Comparison of ENCODE assay signal across 12 mouse cellular contexts in the genomic region with DNA sequence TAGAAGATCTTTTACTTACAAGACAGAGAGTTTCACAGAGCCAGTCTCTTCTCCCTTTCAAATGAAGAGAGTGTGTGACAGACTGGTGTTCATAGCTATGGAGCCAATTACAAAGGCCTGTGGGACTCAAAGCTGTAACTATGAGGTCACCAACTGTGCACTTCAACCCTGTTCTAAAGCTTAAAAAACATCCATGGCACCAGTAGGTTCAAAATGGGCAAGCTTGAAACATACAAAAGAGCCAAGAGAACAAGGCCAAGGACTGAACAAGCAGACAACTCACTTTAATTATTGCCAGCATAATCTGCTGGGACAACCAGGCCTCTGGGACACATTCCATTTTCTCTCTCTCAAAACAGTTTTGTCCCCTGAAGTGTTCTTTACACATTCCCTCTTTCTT. TPM values are rescaled to one million over a fixed set of nuclear protein-coding genes. Genes with fewer than 3 reads are reported as not detected.
DNase-seq lines count a peak whose midpoint lies in the region; ATAC-seq lines count a peak whose summit lies in the region.
"Had no signal": no experiment of that assay in that cellular context is flagged by ENCODE, and none has a peak within 500 bp of the region (broad histone marks: within the 10 kb centered on the region; RNA-seq: fewer than 3 reads in every experiment).

No protein-coding gene starts in this region.

- intact Hi-C loops in heart, postnatal 10 days (cut with DNase I) = loop anchor here (5.0 kb wide), 1 partner anchor 101 kb away; no protein-coding TSS in a partner anchor

- H3K27ac ChIP-seq in heart, embryonic 12.5 days (ENCODE audit: poor library complexity, severe bottlenecking) = 0 out of 2 replicates have a peak overlapping the region, but pooled peaks have one; percentile 2
- no peak overlapping the region for H3K27ac ChIP-seq in neural tube, embryonic 11.5 days (ENCODE audit: low read depth, low read length)
- no peak overlapping the region for H3K27ac ChIP-seq in liver, embryonic 15.5 days (replicated peaks)

- H3K4me3 ChIP-seq in heart, embryonic 12.5 days = peak overlapping the region; percentile 34
- H3K4me3 ChIP-seq in neural tube, embryonic 11.5 days (ENCODE audit: low read depth, low read length) = no peak overlapping the region
- no peak overlapping the region for H3K4me3 ChIP-seq in liver, embryonic 15.5 days (replicated peaks)

- peaks cover 5% of the 10 kb centered on the region for H3K36me3 ChIP-seq in heart, embryonic 12.5 days
- H3K36me3 ChIP-seq in neural tube, embryonic 11.5 days (ENCODE audit: control insufficient read depth, insufficient read depth, low read length) = no peaks in the 10 kb centered on the region
- H3K36me3 ChIP-seq in liver, embryonic 15.5 days (replicated peaks) = no peaks in the 10 kb centered on the region

- no peaks in the 10 kb centered on the region for H3K9me3 ChIP-seq in heart, embryonic 12.5 days (replicated peaks)
- no peaks in the 10 kb centered on the region for H3K9me3 ChIP-seq in neural tube, embryonic 11.5 days (ENCODE audit: control insufficient read depth, low read length)
- no peaks in the 10 kb centered on the region for H3K9me3 ChIP-seq in liver, embryonic 15.5 days (replicated peaks)

- no peaks in the 10 kb centered on the region for H3K27me3 ChIP-seq in heart, embryonic 12.5 days (replicated peaks)
- no peaks in the 10 kb centered on the region for H3K27me3 ChIP-seq in neural tube, embryonic 11.5 days (ENCODE audit: control insufficient read depth, insufficient read depth, low read length)
- no peaks in the 10 kb centered on the region for H3K27me3 ChIP-seq in liver, embryonic 15.5 days

- peaks cover 58% of the 10 kb centered on the region for H3K4me1 ChIP-seq in heart, embryonic 12.5 days (replicated peaks)
- H3K4me1 ChIP-seq in neural tube, embryonic 11.5 days (ENCODE audit: control insufficient read depth, insufficient read depth, low read length) = peaks cover 21% of the 10 kb centered on the region
- H3K4me1 ChIP-seq in liver, embryonic 15.5 days (replicated peaks) = peaks cover 27% of the 10 kb centered on the region

- H3K4me2 ChIP-seq in heart, embryonic 12.5 days = peak overlapping the region; percentile 62
- peak overlapping the region; percentile 0; the same call in 1 of the 2 replicates for H3K4me2 ChIP-seq in neural tube, embryonic 11.5 days (ENCODE audit: low read depth)
- H3K4me2 ChIP-seq in liver, embryonic 15.5 days = peak overlapping the region; percentile 95; the same call in 1 of the 2 replicates

- DNase-seq in heart, postnatal 10 days = no peak
- DNase-seq in neural tube, embryonic 11.5 days (ENCODE audit: low spot score) = no peak
- no peak for DNase-seq in neural tube, embryonic 10.5 days (ENCODE audit: extremely low spot score, low spot score)
- no peak for DNase-seq in ovary, postnatal 36 days (ENCODE audit: low spot score)
- no peak for DNase-seq in gastrocnemius, adult 8-10 months (ENCODE audit: low spot score in 2 of 2)
- no peak for DNase-seq in layer of hippocampus, adult 9-10 months (ENCODE audit: low spot score)
- DNase-seq: cerebellum, postnatal 14 days; right cerebral cortex, adult 18-20 months had no signal

- ATAC-seq in heart, embryonic 12.5 days (ENCODE audit: insufficient number of reproducible peaks, low FRiP score) = no peak
- ATAC-seq in neural tube, embryonic 11.5 days (ENCODE audit: insufficient read depth, low FRiP score, low TSS enrichment) = no peak
- no peak for ATAC-seq in liver, embryonic 15.5 days (ENCODE audit: insufficient read depth)
- ATAC-seq: activated CD4-positive, CD25-positive, alpha-beta regulatory T cell, adult 4 months had no signal

- H3K9ac ChIP-seq in heart, embryonic 12.5 days = peak overlapping the region; percentile 54
- H3K9ac ChIP-seq in neural tube, embryonic 11.5 days (ENCODE audit: low read length) = no peak overlapping the region
- no peak overlapping the region for H3K9ac ChIP-seq in liver, embryonic 15.5 days

RNA-seq across cellular contexts. Expression of a gene that starts 1.9 kb away (rescaled TPM):
- 122 and 132 TPM in 2 replicates for polyA plus RNA-seq in heart, embryonic 12.5 days (2016; fragmentation: Nextera tagmentation; extraction: Ambion mirVana)
- 10 to 100 TPM; 89.4 to 96.2 TPM for total RNA-seq in heart, postnatal 10 days (2021)
- 102 and 104 TPM in 2 replicates for polyA plus RNA-seq in neural tube, embryonic 11.5 days (2014; fragmentation: Nextera tagmentation; extraction: Ambion mirVana)
- polyA plus RNA-seq in liver, embryonic 15.5 days (2015; fragmentation: Nextera tagmentation; extraction: Ambion mirVana) = 20.9 and 24.5 TPM in 2 replicates
- total RNA-seq in gastrocnemius, adult 8-10 months (2022) = 10 to 100 TPM; 68.2 to 77.8 (median 71.6) TPM

RNA-seq across cellular contexts. Expression of a gene that starts 47.0 kb away (rescaled TPM):
- 0.11 and 0.57 TPM in 2 replicates for polyA plus RNA-seq in heart, embryonic 12.5 days (2016; fragmentation: Nextera tagmentation; extraction: Ambion mirVana)
- total RNA-seq in heart, postnatal 10 days (2021) = not detected
- polyA plus RNA-seq in neural tube, embryonic 11.5 days (2014; fragmentation: Nextera tagmentation; extraction: Ambion mirVana) = 0.20 and 0.38 TPM in 2 replicates
- polyA plus RNA-seq in liver, embryonic 15.5 days (2015; fragmentation: Nextera tagmentation; extraction: Ambion mirVana) = 0.09 and 0.14 TPM in 2 replicates
- total RNA-seq in gastrocnemius, adult 8-10 months (2022) = not detected
- total RNA-seq: granulocyte monocyte progenitor cell, adult 5-6 weeks had no signal

Comparison
In these comparisons a context has a peak if more than half of its experiments do, and no peak if none do; other contexts are left out.
1. H3K4me2 ChIP-seq: peak in every context shown above with its lines; median percentile 95 in liver, embryonic 15.5 days; 62 in heart, embryonic 12.5 days; 0 in neural tube, embryonic 11.5 days.